ENCODE assay signal across 8 mouse cellular contexts in the genomic region with DNA sequence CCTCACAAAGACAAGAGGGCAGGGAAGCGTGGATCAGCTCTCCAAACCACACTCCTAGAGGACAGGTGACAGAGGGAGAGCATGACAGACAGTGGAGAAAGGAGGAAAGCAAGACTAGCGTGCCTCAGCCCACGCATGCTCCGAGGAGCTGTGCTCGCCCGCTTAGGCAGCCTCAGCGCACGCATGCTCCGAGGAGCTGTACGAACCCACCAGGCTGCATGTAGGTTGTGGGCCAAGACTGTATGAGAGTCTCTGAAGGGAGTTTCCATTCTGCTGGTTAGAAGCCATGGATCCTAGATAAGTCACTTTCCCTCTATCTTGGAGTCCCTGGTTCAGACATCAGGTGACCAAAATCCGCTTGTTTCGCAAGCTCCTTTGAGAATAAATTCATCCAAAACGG. TPM values are rescaled to one million over a fixed set of nuclear protein-coding genes. Genes with fewer than 3 reads are reported as not detected.
A peak's percentile ranks its signal among the peaks of the same experiment; 100 is the strongest.
DNase-seq lines count a peak whose midpoint lies in the region; ATAC-seq and TF ChIP-seq lines count a peak whose summit lies in the region.

No protein-coding gene starts in this region.

- TF ChIP-seq CTCF in hindbrain, postnatal 0 days (IDR thresholded peaks at IDR 0.05; ENCODE audit: low read depth) = no peak

- 32% methylated on average over 13 of the region's 13 CpGs for WGBS in lung, embryonic 15.5 days
- WGBS in embryonic facial prominence, embryonic 15.5 days = 20% methylated on average over 13 of the region's 13 CpGs
- WGBS in hindbrain, postnatal 0 days = 11% methylated on average over 13 of the region's 13 CpGs

- H3K4me3 ChIP-seq in lung, embryonic 15.5 days = no peak overlapping the region
- H3K4me3 ChIP-seq in embryonic facial prominence, embryonic 15.5 days (replicated peaks) = peak overlapping the region; percentile 20
- H3K4me3 ChIP-seq in hindbrain, postnatal 0 days (ENCODE audit: low read length) = no peak overlapping the region

- H3K36me3 ChIP-seq in lung, embryonic 15.5 days = no peaks in the 10 kb centered on the region
- no peaks in the 10 kb centered on the region for H3K36me3 ChIP-seq in embryonic facial prominence, embryonic 15.5 days
- no peaks in the 10 kb centered on the region for H3K36me3 ChIP-seq in hindbrain, postnatal 0 days (ENCODE audit: insufficient read depth, low read length)

- no peak for ATAC-seq in lung, embryonic 15.5 days (ENCODE audit: borderline replicate concordance, extremely low read depth, low FRiP score, low TSS enrichment)
- peak; percentile 61; the same call in 1 of the 2 replicates for ATAC-seq in embryonic facial prominence, embryonic 15.5 days (ENCODE audit: insufficient number of reproducible peaks, low FRiP score, low TSS enrichment, low read depth)
- peak; percentile 83 for ATAC-seq in hindbrain, postnatal 0 days

- H3K4me2 ChIP-seq in lung, embryonic 15.5 days = peak overlapping the region; percentile 29
- H3K4me2 ChIP-seq in embryonic facial prominence, embryonic 15.5 days (replicated peaks) = peak overlapping the region; percentile 37
- H3K4me2 ChIP-seq in hindbrain, postnatal 0 days (ENCODE audit: low read depth, low read length) = peak overlapping the region; percentile 49

- no peak for DNase-seq in lung, postnatal 4 days
- DNase-seq in hindbrain, postnatal 0 days (ENCODE audit: low spot score) = peak; percentile 81
- DNase-seq in mesoderm, embryonic 11.5 days (ENCODE audit: low read depth, low spot score) = peak; percentile 50
- DNase-seq in telencephalon, adult 2 months (ENCODE audit: low read depth, low spot score) = peak; percentile 66
- no peak for DNase-seq in gastrocnemius, adult 18-20 months (ENCODE audit: low spot score)
- no peak for DNase-seq in yolk sac, embryonic 10.5 days (ENCODE audit: low spot score)

- peaks cover 13% of the 10 kb centered on the region; the same call in 1 of the 2 replicates for H3K4me1 ChIP-seq in lung, embryonic 15.5 days
- H3K4me1 ChIP-seq in embryonic facial prominence, embryonic 15.5 days = peaks cover 9% of the 10 kb centered on the region
- H3K4me1 ChIP-seq in hindbrain, postnatal 0 days (ENCODE audit: insufficient read depth, low read length) = peaks cover 5% of the 10 kb centered on the region; the same call in 1 of the 2 replicates

- no peaks in the 10 kb centered on the region for H3K9me3 ChIP-seq in lung, embryonic 15.5 days
- H3K9me3 ChIP-seq in embryonic facial prominence, embryonic 15.5 days (replicated peaks) = no peaks in the 10 kb centered on the region
- H3K9me3 ChIP-seq in hindbrain, postnatal 0 days (ENCODE audit: low read length) = no peaks in the 10 kb centered on the region

- no peak overlapping the region for H3K9ac ChIP-seq in lung, embryonic 15.5 days
- H3K9ac ChIP-seq in embryonic facial prominence, embryonic 15.5 days = 0 out of 2 replicates have a peak overlapping the region, but pooled peaks have one; percentile 4
- no peak overlapping the region for H3K9ac ChIP-seq in hindbrain, postnatal 0 days (replicated peaks; ENCODE audit: low read length)

- no peak overlapping the region for H3K27ac ChIP-seq in lung, embryonic 15.5 days
- H3K27ac ChIP-seq in embryonic facial prominence, embryonic 15.5 days (replicated peaks) = no peak overlapping the region
- peak overlapping the region; percentile 34 for H3K27ac ChIP-seq in hindbrain, postnatal 0 days

- H3K27me3 ChIP-seq in lung, embryonic 15.5 days = peaks cover 27% of the 10 kb centered on the region
- H3K27me3 ChIP-seq in embryonic facial prominence, embryonic 15.5 days = peaks cover 11% of the 10 kb centered on the region; the same call in 1 of the 2 replicates
- no peaks in the 10 kb centered on the region for H3K27me3 ChIP-seq in hindbrain, postnatal 0 days (ENCODE audit: insufficient read depth, low read length)

RNA-seq across cellular contexts. Expression of a gene that starts 29.8 kb away (rescaled TPM):
- 7.9 and 10.4 TPM in 2 replicates for polyA plus RNA-seq in lung, embryonic 15.5 days (2015; fragmentation: Nextera tagmentation; extraction: Ambion mirVana)
- polyA plus RNA-seq in embryonic facial prominence, embryonic 15.5 days (2015; fragmentation: Nextera tagmentation; extraction: Ambion mirVana) = 5.3 and 5.8 TPM in 2 replicates
- total RNA-seq in hindbrain, postnatal 0 days (2014; rRNA removed) = 27.0 and 29.1 TPM in 2 replicates
- polyA plus RNA-seq in hindbrain, postnatal 0 days (2015; fragmentation: Nextera tagmentation; extraction: Ambion mirVana) = 13.8 and 14.7 TPM in 2 replicates
- 1 to 10 TPM; 5.4 TPM for total RNA-seq in gastrocnemius, adult 18-20 months (2021)

RNA-seq across cellular contexts. Expression of a gene that starts 40.2 kb away (rescaled TPM):
- polyA plus RNA-seq in lung, embryonic 15.5 days (2015; fragmentation: Nextera tagmentation; extraction: Ambion mirVana) = 57.8 and 58.9 TPM in 2 replicates
- 49.7 and 54.1 TPM in 2 replicates for polyA plus RNA-seq in embryonic facial prominence, embryonic 15.5 days (2015; fragmentation: Nextera tagmentation; extraction: Ambion mirVana)
- total RNA-seq in hindbrain, postnatal 0 days (2014; rRNA removed) = 67.0 and 69.3 TPM in 2 replicates
- polyA plus RNA-seq in hindbrain, postnatal 0 days (2015; fragmentation: Nextera tagmentation; extraction: Ambion mirVana) = 86.6 and 88.6 TPM in 2 replicates
- 100 to 1,000 TPM; 177 to 207 TPM for total RNA-seq in gastrocnemius, adult 18-20 months (2021)

Comparison
In these comparisons a context has a peak if more than half of its experiments do, and no peak if none do; other contexts are left out.
1. DNase-seq: peak in hindbrain, postnatal 0 days (single experiment), mesoderm, embryonic 11.5 days (single experiment) and telencephalon, adult 2 months (single experiment); none in lung, postnatal 4 days (0 of 2), gastrocnemius, adult 18-20 months (single experiment) and yolk sac, embryonic 10.5 days (single experiment).
2. Peak in every context shown above with its lines, with median percentiles within 50 percentile points of each other: H3K4me2 ChIP-seq.